Mouse (Mus musculus) hindbrain, embryonic 15.5 days (tissue): ENCODE measurements around the gene Retreg3. TPM values are rescaled to one million over a fixed set of nuclear protein-coding genes. Genes with fewer than 3 reads are reported as not detected.

Experiments
- ATAC-seq: fragments of 200-750 bp; cut with Nextera tagmentation; 2 replicates; pipeline ENCODE4 v1.8.0; 2017; ENCODE audit warnings: low read depth, moderate number of reproducible peaks, moderate TSS enrichment; ENCODE audit not compliant: low FRiP score
- H3K27ac ChIP-seq: fragments of 300-500 bp; sonication (generic); replicated peaks from 2 replicates; pipeline ENCODE4 v1.5.1; 2015; ENCODE audit warnings: mild to moderate bottlenecking, inconsistent platforms
- H3K27me3 ChIP-seq: fragments of 300-500 bp; sonication (generic); 2 replicates; pipeline ENCODE4 v1.6.1; 2015; ENCODE audit warnings: control low read depth, inconsistent platforms
- H3K36me3 ChIP-seq: fragments of 300-500 bp; sonication (generic); 2 replicates; pipeline ENCODE4 v1.6.1; 2015; ENCODE audit warnings: control low read depth, inconsistent platforms
- H3K4me1 ChIP-seq: fragments of 300-500 bp; sonication (generic); replicated peaks from 2 replicates; pipeline ENCODE4 v1.6.1; 2015; ENCODE audit warnings: control low read depth, inconsistent platforms
- H3K4me2 ChIP-seq: fragments of 300-500 bp; sonication (generic); 2 replicates; pipeline ENCODE4 v1.6.1; 2015; ENCODE audit warnings: moderate library complexity, mild to moderate bottlenecking, inconsistent platforms
- H3K4me3 ChIP-seq: fragments of 300-500 bp; sonication (generic); 2 replicates; pipeline ENCODE4 v1.5.1; 2015; ENCODE audit warnings: mild to moderate bottlenecking, inconsistent platforms
- H3K9ac ChIP-seq: fragments of 300-500 bp; sonication (generic); 2 replicates; pipeline ENCODE4 v1.6.1; 2015; ENCODE audit warnings: inconsistent platforms
- H3K9me3 ChIP-seq: fragments of 300-500 bp; sonication (generic); 2 replicates; pipeline ENCODE4 v1.6.1; 2016; ENCODE audit warnings: control low read depth, inconsistent platforms
- WGBS: fragments of 180-500 bp; shearing (Covaris S2); methylation state at CpG from one replicate; pipeline ENCODE4 v1.1.7; 2015; 5-methylcytosine and 5-hydroxymethylcytosine counted together
- polyA plus RNA-seq: library from polyadenylated mRNA; unstranded; fragments of >200 nt; fragmentation: Nextera tagmentation; extraction: Ambion mirVana; gene quantifications from 2 replicates; pipeline ENCODE4 v1.2.1, GENCODE M21; 2015

Retreg3 gene
- polyA plus RNA-seq, 1 experiment from 2014 or later, result 25.5 TPM

GRCm38 (mm10) chr11:101066549-101067412, 52.9 kb downstream of the Retreg3 start:
- Histone ChIP-seq H3K4me3 (peak overlapping the region; percentile 26), H3K4me1 (peaks cover 28% of the 10 kb centered on the region), H3K9ac (no peak overlapping the region), H3K27me3 (no peaks in the 10 kb centered on the region), H3K27ac (peak overlapping the region; percentile 46; the same call in 1 of the 2 replicates), H3K36me3 (peaks cover 14% of the 10 kb centered on the region), H3K9me3 (no peaks in the 10 kb centered on the region), H3K4me2 (peak overlapping the region; percentile 56)
- 22% methylated on average over 18 of the region's 18 CpGs for WGBS
- no peak for ATAC-seq

- Histone ChIP-seq H3K27ac (no peak overlapping the region; the same call in 1 of the 2 replicates), H3K4me1 (peaks cover 19% of the 10 kb centered on the region), H3K9ac (no peak overlapping the region), H3K4me2 (no peak overlapping the region), H3K4me3 (no peak overlapping the region), H3K36me3 (peaks cover 20% of the 10 kb centered on the region), H3K27me3 (no peaks in the 10 kb centered on the region), H3K9me3 (no peaks in the 10 kb centered on the region)
- no peak for ATAC-seq
- WGBS, result 91% methylated on average over 9 of the region's 9 CpGs
Observed at GRCm38 (mm10) chr11:101065002-101065401, 54.7 kb downstream of the Retreg3 start.

- Histone ChIP-seq H3K36me3 (peaks cover 22% of the 10 kb centered on the region), H3K27me3 (no peaks in the 10 kb centered on the region), H3K9me3 (no peaks in the 10 kb centered on the region), H3K4me1 (peaks cover 16% of the 10 kb centered on the region), H3K9ac (no peak overlapping the region), H3K27ac (peak overlapping the region; percentile 64), H3K4me2 (no peak overlapping the region), H3K4me3 (no peak overlapping the region)
- 85% methylated on average over 4 of the region's 4 CpGs for WGBS
- ATAC-seq, result no peak
Observed at GRCm38 (mm10) chr11:101064462-101064861, 55.2 kb downstream of the Retreg3 start.

DNA sequence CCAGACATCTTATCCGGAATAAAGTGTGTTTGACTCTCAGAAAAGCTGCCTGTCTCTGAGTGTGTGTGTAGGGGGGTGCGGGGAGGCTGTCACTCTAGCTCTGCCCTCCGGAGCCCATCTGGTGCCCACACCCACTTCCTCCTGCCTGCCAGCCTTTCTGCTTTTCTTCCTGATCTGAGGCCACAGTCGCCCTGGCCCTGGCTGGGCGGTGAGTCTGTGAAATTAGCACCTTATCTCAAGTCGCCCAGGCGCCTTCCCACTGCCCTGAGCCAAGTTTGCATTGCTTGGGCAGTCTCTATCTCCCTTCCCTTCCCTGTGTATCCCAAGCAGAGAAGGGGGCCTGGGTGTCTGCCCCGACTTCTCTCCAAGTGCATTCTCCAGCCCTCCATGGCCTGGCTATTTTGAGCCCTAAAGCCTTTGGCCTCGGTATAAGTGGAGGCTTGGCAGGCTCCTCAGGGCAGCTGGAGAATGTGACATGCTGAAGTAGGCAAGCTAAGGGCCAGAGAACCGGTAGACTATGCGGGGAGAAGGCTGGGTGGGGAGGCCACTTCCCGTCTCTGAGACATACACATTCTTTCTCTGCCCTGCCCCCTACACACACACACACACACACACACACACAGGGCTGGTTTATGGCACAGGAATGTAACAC, 55.9 kb downstream of the Retreg3 start:
- H3K9ac ChIP-seq, result no peak overlapping the region

DNA sequence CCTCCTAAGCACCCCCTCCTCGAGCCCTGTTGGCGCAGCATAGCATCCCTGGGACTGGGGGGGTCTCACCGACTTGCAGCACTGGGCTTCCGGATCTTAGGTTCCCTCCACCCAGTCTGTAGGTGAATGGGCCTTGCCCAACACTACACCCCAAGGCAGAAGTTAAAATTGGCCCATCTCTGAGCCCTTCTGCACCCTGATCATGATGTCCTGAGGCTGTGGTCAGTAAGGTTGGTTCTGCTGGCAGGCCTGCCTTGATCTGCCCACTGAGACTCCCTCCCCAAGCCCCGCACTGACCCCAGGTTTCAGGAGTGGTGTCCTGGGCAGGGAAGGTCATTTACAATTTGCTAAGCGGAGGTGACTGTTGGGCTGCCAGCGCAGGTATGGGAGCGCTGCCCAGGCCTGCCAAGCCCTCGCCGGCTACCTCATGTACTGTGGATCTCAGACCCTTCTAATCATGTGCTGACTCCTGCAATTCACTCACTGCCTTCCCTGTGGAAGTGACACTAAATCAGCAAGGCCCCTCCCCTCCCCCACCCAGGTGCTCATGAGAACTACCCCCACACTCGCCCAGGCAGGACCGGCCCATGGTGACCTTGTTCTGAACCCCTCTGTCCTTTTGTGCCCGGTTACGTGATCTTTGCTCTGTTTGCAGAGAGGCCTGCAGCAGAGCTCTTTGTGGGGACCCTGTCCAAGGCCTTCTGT, 56.6 kb downstream of the Retreg3 start:
- H3K4me3 ChIP-seq, result no peak overlapping the region
- no peak overlapping the region for H3K9ac ChIP-seq
- WGBS, result 76% methylated on average over 14 of the region's 14 CpGs
- H3K36me3 ChIP-seq, result peaks cover 33% of the 10 kb centered on the region
- no peak for ATAC-seq
- no peak overlapping the region for H3K4me2 ChIP-seq
- peaks cover 12% of the 10 kb centered on the region for H3K4me1 ChIP-seq
- H3K27me3 ChIP-seq, result no peaks in the 10 kb centered on the region
- H3K9me3 ChIP-seq, result no peaks in the 10 kb centered on the region
- peak overlapping the region; percentile 64 for H3K27ac ChIP-seq

More for the DNA sequence above, 55.9 kb downstream of the Retreg3 start:
- Histone ChIP-seq H3K4me2 (no peak overlapping the region), H3K27me3 (no peaks in the 10 kb centered on the region), H3K4me3 (no peak overlapping the region), H3K4me1 (peaks cover 12% of the 10 kb centered on the region), H3K9me3 (no peaks in the 10 kb centered on the region), H3K27ac (peak overlapping the region; percentile 64), H3K36me3 (peaks cover 26% of the 10 kb centered on the region)
- ATAC-seq, result no peak; the same call in 1 of the 2 replicates
- WGBS, result 59% methylated on average over 12 of the region's 12 CpGs

DNA sequence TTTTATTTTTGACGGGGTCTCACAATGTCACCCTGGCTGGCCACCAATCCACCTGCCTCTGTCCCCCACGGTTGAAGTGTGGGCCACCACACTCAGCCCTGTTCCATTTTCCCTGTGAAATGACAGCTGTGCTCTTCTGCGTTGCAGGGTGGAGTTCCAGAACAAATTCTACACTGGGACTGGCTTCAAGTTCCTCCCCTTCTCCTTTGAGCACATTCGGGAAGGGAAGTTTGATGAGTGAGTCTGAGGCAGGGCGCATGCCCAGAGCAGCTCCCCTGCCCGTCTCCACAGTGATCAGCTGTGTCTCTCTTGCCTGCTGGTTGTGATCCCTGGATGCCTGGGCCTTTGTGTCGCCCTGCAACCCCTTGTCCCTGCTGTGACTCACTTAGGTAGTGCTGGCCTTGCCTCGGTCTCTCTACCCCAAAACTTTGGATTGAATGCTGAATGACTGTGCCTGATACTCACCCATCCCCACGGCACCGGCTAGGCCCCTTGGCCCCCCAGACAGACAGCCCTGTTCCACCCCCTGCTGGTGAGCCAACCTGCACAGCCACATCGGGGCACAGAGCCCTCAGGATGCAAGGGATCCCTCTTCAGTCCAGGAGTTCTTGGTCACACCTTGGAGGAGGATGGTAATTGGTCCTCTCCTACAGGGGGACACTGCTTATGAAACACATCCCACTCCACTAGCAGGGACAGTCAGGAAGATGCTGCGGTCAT, 57.4 kb downstream of the Retreg3 start:
- peaks cover 11% of the 10 kb centered on the region for H3K4me1 ChIP-seq
- H3K36me3 ChIP-seq, result peaks cover 35% of the 10 kb centered on the region
- WGBS, result 74% methylated on average over 12 of the region's 12 CpGs
- H3K4me3 ChIP-seq, result no peak overlapping the region
- H3K9me3 ChIP-seq, result no peaks in the 10 kb centered on the region
- H3K9ac ChIP-seq, result no peak overlapping the region
- H3K4me2 ChIP-seq, result no peak overlapping the region
- no peaks in the 10 kb centered on the region for H3K27me3 ChIP-seq
- H3K27ac ChIP-seq, result peak overlapping the region; percentile 64; the same call in 1 of the 2 replicates
- ATAC-seq, result no peak

DNA sequence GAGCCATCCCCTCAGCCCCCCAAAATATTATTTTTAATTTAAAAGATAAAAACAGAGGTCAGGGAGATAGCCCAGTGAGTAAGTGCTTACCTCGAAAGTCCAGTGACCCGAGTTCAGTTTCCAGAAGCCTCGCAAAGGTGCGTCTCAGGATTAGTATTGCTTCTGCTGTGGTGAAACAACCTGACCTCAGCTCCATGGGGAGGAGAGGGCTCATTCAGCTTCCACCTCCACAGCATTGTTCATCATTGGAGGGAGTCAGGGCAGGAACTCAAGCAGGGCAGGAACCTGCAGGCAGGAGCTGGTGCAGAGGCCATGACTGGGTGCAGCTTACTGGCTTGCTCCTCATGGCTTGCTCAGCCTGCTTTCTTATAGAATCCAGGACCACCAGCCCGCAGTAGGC, 58.6 kb downstream of the Retreg3 start:
- ATAC-seq, result no peak
- H3K27me3 ChIP-seq, result no peaks in the 10 kb centered on the region
- no peak overlapping the region for H3K4me2 ChIP-seq
- no peak overlapping the region for H3K9ac ChIP-seq
- H3K36me3 ChIP-seq, result peaks cover 44% of the 10 kb centered on the region
- H3K9me3 ChIP-seq, result no peaks in the 10 kb centered on the region
- 89% methylated on average over 5 of the region's 5 CpGs for WGBS
- no peak overlapping the region for H3K27ac ChIP-seq
- H3K4me3 ChIP-seq, result no peak overlapping the region
- 0 out of 2 replicates have a peak, but pooled peaks cover 3% of the 10 kb centered on the region for H3K4me1 ChIP-seq

GRCm38 (mm10) chr11:101060126-101060525, 59.6 kb downstream of the Retreg3 start:
- Histone ChIP-seq H3K4me2 (no peak overlapping the region), H3K9ac (no peak overlapping the region), H3K27ac (peak overlapping the region; percentile 63; the same call in 1 of the 2 replicates), H3K4me3 (no peak overlapping the region), H3K36me3 (peaks cover 54% of the 10 kb centered on the region), H3K4me1 (0 out of 2 replicates have a peak, but pooled peaks cover 3% of the 10 kb centered on the region), H3K27me3 (no peaks in the 10 kb centered on the region), H3K9me3 (no peaks in the 10 kb centered on the region)
- no peak for ATAC-seq
- 67% methylated on average over 8 of the region's 8 CpGs for WGBS

GRCm38 (mm10) chr11:101059473-101059872, 60.2 kb downstream of the Retreg3 start:
- H3K9ac ChIP-seq, result no peak overlapping the region
- no peak overlapping the region for H3K4me3 ChIP-seq
- 70% methylated on average over 10 of the region's 10 CpGs for WGBS
- no peak for ATAC-seq
- peaks cover 60% of the 10 kb centered on the region for H3K36me3 ChIP-seq
- no peak overlapping the region for H3K27ac ChIP-seq
- H3K27me3 ChIP-seq, result no peaks in the 10 kb centered on the region
- no peaks in the 10 kb centered on the region for H3K9me3 ChIP-seq
- 0 out of 2 replicates have a peak, but pooled peaks cover 3% of the 10 kb centered on the region for H3K4me1 ChIP-seq
- H3K4me2 ChIP-seq, result no peak overlapping the region

DNA sequence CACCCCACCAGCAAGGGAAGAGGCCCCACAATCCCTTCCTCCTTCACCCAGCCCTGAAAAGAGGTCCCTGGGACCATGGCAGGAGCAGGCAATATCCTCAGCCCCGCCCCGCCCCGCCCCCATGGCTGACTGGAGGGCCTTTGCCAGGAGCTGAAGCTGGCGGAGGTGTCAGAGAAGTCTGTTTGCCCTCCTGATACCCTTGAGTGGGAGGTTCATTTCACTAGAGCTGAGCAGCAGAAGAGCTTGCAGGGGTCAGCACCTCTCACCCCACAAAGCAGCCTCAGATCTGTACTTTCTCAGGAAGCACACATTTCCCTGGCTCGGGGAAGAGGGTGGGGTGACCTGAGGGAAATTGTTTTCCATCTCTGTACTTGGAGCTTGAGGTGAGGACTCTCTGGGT, 61.0 kb downstream of the Retreg3 start:
- Histone ChIP-seq H3K27ac (no peak overlapping the region), H3K36me3 (peaks cover 66% of the 10 kb centered on the region), H3K9ac (no peak overlapping the region), H3K4me3 (no peak overlapping the region), H3K27me3 (no peaks in the 10 kb centered on the region), H3K9me3 (no peaks in the 10 kb centered on the region), H3K4me1 (0 out of 2 replicates have a peak, but pooled peaks cover 1% of the 10 kb centered on the region), H3K4me2 (no peak overlapping the region)
- ATAC-seq, result no peak
- WGBS, result 90% methylated on average over 5 of the region's 5 CpGs

GRCm38 (mm10) chr11:101057860-101058259, 61.8 kb downstream of the Retreg3 start:
- Histone ChIP-seq H3K4me3 (no peak overlapping the region), H3K4me2 (no peak overlapping the region), H3K27me3 (no peaks in the 10 kb centered on the region), H3K4me1 (no peaks in the 10 kb centered on the region), H3K9me3 (no peaks in the 10 kb centered on the region), H3K27ac (no peak overlapping the region), H3K9ac (no peak overlapping the region), H3K36me3 (peaks cover 72% of the 10 kb centered on the region)
- no peak for ATAC-seq
- 37% methylated on average over 5 of the region's 5 CpGs for WGBS
